Mouse (Mus musculus) CD4-positive helper T cell, adult 2 months (primary cell): ENCODE data around the gene Tmem108.

Experiments used
- DNase-seq: peaks from one replicate; pipeline ENCODE4 v3.0.0-alpha.2; 2012; ENCODE audit warnings: low read depth, missing footprints, low spot score

The Tmem108 gene

DNA sequence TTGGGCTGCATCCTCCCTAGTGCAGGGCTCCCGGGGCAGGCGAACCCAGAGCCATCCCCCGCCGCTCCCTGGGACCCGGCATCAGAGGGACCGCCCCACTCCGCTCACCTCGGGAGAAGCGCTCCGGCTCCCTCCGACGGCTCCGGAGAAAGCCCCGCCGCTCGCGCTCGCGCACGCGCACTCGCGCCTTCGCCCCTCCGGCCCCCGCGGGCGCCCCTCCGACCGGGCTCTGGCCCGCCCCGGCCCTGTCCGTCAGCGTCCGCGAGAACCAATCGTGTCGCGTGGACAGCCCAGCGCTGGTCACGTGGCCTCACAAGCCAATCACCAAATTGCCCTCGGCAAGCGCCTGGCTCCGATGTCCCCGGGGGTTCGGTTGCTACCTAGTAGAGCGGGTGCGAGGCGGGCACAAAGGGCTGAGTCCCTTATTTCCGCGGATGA, at the start of gene Tmem108:
Gene Tmem108 (minus strand): TSS at position 191 of the 438 bp plus-strand sequence.
- DNase-seq = peak; percentile 10

DNA sequence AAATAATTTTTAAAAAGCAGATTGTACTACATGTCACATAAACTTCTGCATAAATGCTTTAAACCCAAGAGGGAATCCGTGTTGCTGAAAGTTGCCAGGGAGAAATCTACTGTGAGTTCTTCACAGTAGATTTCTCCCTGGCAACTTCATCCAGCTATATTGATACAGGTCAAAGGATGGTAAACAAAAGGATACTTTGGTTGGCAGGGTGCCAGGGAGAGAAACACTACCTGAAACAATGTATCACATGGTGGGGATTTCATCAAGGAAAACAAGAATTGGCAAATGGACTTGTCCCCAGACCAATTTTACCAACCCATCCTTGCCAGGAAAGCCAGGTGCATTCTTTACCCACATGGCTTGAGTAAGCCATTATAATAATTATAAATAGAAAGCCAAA, 27.4 kb upstream of the Tmem108 start:
- no peak for DNase-seq

DNA sequence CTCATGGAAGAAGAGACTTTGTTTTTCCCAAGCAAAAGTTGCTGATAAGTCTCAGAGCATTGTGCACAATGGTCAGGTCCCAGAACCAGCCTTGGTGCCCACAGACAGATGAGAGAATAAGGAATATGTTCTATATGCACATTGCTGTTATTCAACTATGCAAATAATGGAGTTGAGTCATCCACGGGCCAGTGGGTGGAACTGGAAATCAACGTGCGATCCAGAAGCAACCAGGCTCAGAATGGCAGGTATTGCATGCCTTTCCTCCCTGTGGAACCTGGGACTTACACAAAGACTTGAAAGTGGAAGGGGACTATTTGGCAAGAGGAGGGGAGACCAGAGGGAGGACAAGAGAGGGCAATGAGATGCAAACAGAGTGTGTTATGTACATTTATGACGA, 22.5 kb upstream of the Tmem108 start:
- DNase-seq = no peak

GRCm38 (mm10) chr9:103783276-103783675, 21.6 kb upstream of the Tmem108 start:
- DNase-seq = no peak

GRCm38 (mm10) chr9:103782306-103782705, 20.7 kb upstream of the Tmem108 start:
- no peak for DNase-seq

DNA sequence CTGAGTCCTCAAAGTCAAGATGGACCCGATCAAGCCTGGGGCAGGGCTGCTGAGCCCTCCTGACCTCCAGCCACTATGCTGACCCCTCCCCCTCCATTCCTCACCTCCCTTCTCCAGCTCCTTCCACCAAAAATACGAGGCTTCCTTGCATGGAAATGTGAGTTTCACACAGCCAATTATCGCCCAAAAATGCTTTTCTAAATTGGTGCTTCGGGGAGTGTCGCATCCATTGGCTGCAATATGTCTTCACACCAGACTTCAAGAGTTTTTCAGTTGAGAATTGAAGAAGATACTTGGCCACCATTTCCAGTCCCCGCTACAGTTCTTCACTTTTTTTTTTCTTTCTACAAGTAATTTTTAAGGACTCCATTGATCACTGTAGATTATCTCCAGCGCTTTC, 19.8 kb upstream of the Tmem108 start:
- no peak for DNase-seq

GRCm38 (mm10) chr9:103780598-103780997, 19.0 kb upstream of the Tmem108 start:
- no peak for DNase-seq

DNA sequence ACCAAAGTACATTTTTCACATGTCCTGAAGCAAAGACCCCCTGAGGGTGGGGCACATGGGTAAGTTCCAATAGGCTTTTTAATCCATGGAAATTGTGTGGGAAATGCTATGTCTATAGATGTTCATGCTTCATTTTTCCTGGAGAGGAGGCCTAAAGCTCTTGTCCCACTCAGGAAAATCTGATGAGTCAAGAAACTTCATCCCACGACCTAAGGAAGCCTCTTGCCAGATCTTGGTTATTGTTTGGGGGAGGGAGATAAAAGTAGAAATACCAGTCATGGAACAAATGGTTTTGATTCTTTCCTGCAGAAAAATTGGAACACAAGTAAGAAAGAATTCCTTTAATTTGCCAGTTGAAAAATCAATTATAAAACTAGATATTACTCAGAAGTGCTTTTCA, 16.5 kb upstream of the Tmem108 start:
- DNase-seq = no peak

- no peak for DNase-seq
Observed at GRCm38 (mm10) chr9:103761151-103761571, 476 bp downstream of the Tmem108 start.

DNA sequence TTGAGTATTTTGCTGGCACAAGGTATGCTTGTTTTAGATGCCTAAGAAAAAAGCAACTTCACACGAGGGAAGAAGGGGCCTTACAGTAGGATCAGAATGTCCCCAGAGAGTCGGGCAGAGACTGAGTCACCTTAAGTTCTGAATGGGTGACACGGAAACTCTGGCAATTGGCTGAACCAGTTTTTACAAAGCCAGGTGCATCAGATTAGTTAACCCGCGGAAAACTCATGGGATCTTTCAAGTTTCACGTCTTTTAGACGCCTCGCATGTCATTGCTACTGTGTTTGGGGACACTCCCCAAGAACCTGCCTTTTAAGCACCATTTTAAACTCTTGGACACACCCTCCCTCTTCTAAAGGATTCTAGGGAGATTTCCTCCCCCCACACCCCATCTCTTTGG, 1.3 kb downstream of the Tmem108 start:
- DNase-seq = no peak

GRCm38 (mm10) chr9:103759829-103760228, 1.8 kb downstream of the Tmem108 start:
- no peak for DNase-seq

DNA sequence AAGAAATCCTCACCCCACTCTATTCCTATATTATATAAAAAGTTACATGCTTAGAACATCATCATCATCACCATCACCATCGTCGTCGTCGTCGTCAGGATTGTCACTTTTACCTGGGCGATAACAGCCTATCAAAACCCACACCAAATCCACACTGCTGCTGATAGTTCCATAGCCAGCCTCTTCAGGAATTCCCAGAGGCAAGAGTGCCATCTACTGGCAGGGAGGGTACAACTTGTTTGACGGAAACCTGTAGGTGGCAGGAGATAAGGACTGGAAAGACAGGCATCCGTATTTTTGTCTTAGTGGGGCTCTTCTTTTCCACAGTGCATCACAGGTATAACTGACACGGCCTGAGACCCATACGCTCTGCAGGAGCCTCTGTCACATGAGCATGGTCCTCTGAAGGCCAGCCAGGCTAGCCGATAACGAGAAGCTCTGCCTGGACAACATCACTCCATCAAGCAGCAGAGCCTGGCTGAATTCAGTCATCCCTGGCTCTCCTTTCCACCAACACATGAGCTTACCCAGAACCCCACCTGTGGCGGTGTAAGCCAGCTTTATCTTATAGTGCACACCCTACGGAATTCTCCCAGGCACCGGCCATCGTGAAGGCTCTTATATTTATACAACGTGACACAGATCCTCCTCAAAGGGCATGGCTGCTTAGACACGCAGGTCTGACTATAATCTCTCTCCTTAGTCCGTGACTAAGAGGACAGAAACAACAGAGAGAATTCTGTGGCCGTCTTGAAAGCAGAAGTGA, 2.5 kb downstream of the Tmem108 start:
- DNase-seq = peak; percentile 23

GRCm38 (mm10) chr9:103758246-103758645, 3.4 kb downstream of the Tmem108 start:
- DNase-seq = no peak

GRCm38 (mm10) chr9:103752618-103753017, 9.0 kb downstream of the Tmem108 start:
- DNase-seq = no peak

DNA sequence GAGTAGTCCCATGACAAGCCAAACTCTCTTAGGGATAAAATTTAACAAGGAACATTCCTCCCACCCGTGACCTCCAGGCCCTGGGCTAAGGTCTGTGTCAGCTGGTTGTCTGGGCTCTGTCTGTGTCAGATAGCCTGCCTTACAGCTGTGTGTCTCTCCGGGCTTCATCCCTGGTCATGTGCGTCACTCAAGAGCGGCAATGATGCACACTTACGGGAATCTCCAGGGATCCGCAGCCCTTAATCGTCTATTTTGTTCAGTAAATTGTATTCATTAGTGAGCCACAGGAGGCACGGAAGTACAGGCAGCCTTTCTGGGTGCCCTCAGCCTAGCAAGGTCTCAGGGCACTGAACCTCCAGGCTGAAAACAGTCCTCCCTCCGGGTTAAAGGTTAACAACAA, 10.1 kb downstream of the Tmem108 start:
- DNase-seq = no peak

GRCm38 (mm10) chr9:103750491-103750890, 11.1 kb downstream of the Tmem108 start:
- no peak for DNase-seq

GRCm38 (mm10) chr9:103746598-103746997, 15.0 kb downstream of the Tmem108 start:
- DNase-seq = no peak

GRCm38 (mm10) chr9:103740145-103740544, 21.5 kb downstream of the Tmem108 start:
- no peak for DNase-seq

DNA sequence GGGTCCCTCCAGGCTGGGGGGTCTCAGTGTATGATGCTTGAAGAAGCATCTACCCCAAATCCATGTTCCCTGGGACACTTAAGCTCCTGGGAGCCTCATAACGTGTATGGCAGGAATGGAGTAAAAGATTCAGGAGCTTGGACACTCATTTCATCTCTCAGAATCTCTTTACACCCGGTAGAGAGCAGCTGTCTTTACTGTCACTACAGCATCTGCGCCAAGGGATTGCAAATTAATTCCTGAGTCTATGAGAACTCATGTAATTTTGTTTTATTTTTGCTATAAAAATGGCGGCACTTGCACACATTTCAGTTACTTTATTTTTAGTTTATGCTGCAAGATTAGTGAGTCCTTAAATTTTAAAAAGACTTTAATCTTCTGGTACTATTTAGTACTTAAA, 22.6 kb downstream of the Tmem108 start:
- DNase-seq = no peak

- no peak for DNase-seq
Observed at GRCm38 (mm10) chr9:103729716-103730115, 31.9 kb downstream of the Tmem108 start.

DNA sequence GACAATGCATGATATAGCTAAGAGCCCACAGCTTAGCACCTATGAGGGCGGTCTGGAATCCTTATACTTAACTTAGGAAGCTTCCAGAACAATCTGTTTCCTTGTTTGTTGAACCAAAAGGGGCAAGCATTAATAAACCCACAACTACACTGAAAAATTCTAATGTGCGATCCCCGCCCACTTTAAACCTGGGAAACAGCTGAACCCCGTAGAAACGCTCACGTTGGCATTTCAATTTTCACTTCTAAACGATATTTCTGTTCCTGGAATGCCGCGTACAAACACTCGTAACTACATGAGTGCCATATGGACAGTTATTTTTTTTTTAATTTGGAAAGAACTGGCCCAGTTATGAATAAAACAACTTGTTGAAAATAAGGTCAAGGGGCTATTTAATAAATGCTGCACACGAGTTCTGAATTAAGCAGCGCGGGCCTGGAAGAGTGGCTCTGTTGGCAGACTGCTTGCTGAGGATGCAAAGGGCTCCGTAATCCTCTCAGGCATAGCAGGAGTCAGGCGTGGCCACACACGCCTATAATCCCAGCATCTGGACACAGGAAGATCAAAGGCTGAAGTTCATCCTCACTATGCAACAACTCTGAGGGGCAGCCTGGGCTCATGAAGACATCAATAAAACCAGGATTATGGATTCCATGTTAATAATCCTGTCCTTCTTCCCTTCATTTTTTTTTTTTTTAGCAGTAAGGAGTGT, 34.7 kb downstream of the Tmem108 start:
- no peak for DNase-seq

DNA sequence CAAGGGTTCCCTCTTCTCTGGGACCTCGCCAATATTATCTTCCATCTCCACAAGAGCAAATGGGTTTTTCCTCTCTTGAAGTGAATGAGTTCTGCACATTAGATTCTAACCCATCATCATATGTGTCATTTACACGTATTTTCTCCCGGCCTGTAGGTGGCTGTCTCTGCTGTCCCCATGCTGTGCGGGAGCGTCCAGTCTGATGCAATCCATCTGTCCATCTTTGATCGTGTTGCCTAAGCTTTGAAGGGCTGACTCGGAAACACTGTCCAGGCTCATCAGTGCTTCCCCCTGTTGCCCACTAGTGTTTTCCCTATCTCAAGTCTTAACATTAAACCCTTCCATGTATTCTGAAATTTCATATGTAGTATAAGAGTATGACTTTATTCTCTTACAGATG, 36.1 kb downstream of the Tmem108 start:
- DNase-seq = no peak

DNA sequence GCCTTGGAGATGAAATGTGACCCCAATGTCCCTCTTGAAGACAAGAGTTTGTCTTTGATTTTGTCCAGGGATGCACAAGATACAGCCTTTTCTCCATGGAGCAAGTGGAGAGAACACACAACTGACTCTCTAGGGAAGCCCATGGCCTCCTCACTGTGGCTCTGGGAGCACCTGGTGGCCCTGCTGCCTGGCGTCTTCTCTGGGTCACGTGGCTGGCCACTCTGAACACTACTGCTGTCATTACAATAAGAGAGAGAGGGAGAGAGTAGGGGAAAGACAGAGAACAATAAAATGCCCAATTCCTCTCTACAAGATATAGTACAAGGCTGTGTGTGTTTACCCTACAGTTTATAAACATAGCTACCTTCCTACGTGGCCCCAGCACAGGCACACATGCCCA, 40.2 kb downstream of the Tmem108 start:
- no peak for DNase-seq
